Mouse (Mus musculus): ENCODE results near the gene Tmem56.

Gene Tmem56

GRCm38 (mm10) chr3:121282998-121283397 is at the start of gene Tmem56:
Tmem56 (minus strand) TSS chr3:121283098.
- DNase-seq (ENCODE audit: low read depth, low spot score): no peak

GRCm38 (mm10) chr3:121330244-121330646 is 47.3 kb upstream of the Tmem56 start:
- DNase-seq (ENCODE audit: low read depth, low spot score): no peak

GRCm38 (mm10) chr3:121329647-121330046 is 46.7 kb upstream of the Tmem56 start:
- DNase-seq (ENCODE audit: low read depth, low spot score): no peak

GRCm38 (mm10) chr3:121327406-121327805 is 44.5 kb upstream of the Tmem56 start:
- no peak for DNase-seq (ENCODE audit: low read depth, low spot score)

GRCm38 (mm10) chr3:121323371-121323770 is 40.5 kb upstream of the Tmem56 start:
- DNase-seq (ENCODE audit: low read depth, low spot score): no peak

GRCm38 (mm10) chr3:121320896-121321295 is 38.0 kb upstream of the Tmem56 start:
- DNase-seq (ENCODE audit: low read depth, low spot score): no peak

- no peak for DNase-seq (ENCODE audit: low read depth, low spot score)
Measured at GRCm38 (mm10) chr3:121319906-121320305, 37.0 kb upstream of the Tmem56 start.

GRCm38 (mm10) chr3:121315498-121315897 is 32.6 kb upstream of the Tmem56 start:
- no peak for DNase-seq (ENCODE audit: low read depth, low spot score)

GRCm38 (mm10) chr3:121314149-121314548 is 31.3 kb upstream of the Tmem56 start:
- DNase-seq (ENCODE audit: low read depth, low spot score): no peak

- no peak for DNase-seq (ENCODE audit: low read depth, low spot score)
Measured at GRCm38 (mm10) chr3:121312979-121313378, 30.1 kb upstream of the Tmem56 start.

- no peak for DNase-seq (ENCODE audit: low read depth, low spot score)
Measured at GRCm38 (mm10) chr3:121312426-121312825, 29.5 kb upstream of the Tmem56 start.

GRCm38 (mm10) chr3:121309896-121310714 is 27.2 kb upstream of the Tmem56 start:
- DNase-seq (ENCODE audit: low read depth, low spot score): no peak

- no peak for DNase-seq (ENCODE audit: low read depth, low spot score)
Measured at GRCm38 (mm10) chr3:121309429-121309828, 26.5 kb upstream of the Tmem56 start.

- DNase-seq (ENCODE audit: low read depth, low spot score): no peak
Measured at GRCm38 (mm10) chr3:121308935-121309334, 26.0 kb upstream of the Tmem56 start.

- DNase-seq (ENCODE audit: low read depth, low spot score): peak; percentile 78
Measured at GRCm38 (mm10) chr3:121307532-121308234, 24.8 kb upstream of the Tmem56 start.

GRCm38 (mm10) chr3:121306641-121307040 is 23.7 kb upstream of the Tmem56 start:
- no peak for DNase-seq (ENCODE audit: low read depth, low spot score)

- no peak for DNase-seq (ENCODE audit: low read depth, low spot score)
Measured at GRCm38 (mm10) chr3:121294200-121294599, 11.3 kb upstream of the Tmem56 start.

- peak; percentile 97 for DNase-seq (ENCODE audit: low read depth, low spot score)
Measured at GRCm38 (mm10) chr3:121291560-121292258, 8.8 kb upstream of the Tmem56 start, which contains the start of gene Alg14. Alg14 (plus strand) TSS chr3:121291773.

- no peak for DNase-seq (ENCODE audit: low read depth, low spot score)
Measured at GRCm38 (mm10) chr3:121291225-121291559, 8.3 kb upstream of the Tmem56 start.

- DNase-seq (ENCODE audit: low read depth, low spot score): no peak
Measured at GRCm38 (mm10) chr3:121290681-121291080, 7.8 kb upstream of the Tmem56 start.

GRCm38 (mm10) chr3:121287151-121287550 is 4.3 kb upstream of the Tmem56 start:
- DNase-seq (ENCODE audit: low read depth, low spot score): no peak

- DNase-seq (ENCODE audit: low read depth, low spot score): no peak
Measured at GRCm38 (mm10) chr3:121285219-121285618, 2.3 kb upstream of the Tmem56 start.
